ENCODE assay signal across 8 mouse cellular contexts in genomic region chr1:193160317-193161032, GRCm38 (mm10). TPM values are rescaled to one million over a fixed set of nuclear protein-coding genes. Genes with fewer than 3 reads are reported as not detected.
A peak's percentile ranks its signal among the peaks of the same experiment; 100 is the strongest.
DNase-seq lines count a peak whose midpoint lies in the region; ATAC-seq and TF ChIP-seq lines count a peak whose summit lies in the region.

No protein-coding gene starts in this region.

- 15% methylated on average over 18 of the region's 18 CpGs for WGBS in intestine, embryonic 16.5 days
- 13% methylated on average over 18 of the region's 18 CpGs for WGBS in lung, embryonic 14.5 days
- 17% methylated on average over 18 of the region's 18 CpGs for WGBS in neural tube, embryonic 13.5 days
- 22% methylated on average over 18 of the region's 18 CpGs for WGBS in cerebellum, adult 2 months

- H3K9ac ChIP-seq in intestine, embryonic 16.5 days (ENCODE audit: low read depth, low read length): peak overlapping the region; percentile 38; the same call in 1 of the 2 replicates
- H3K9ac ChIP-seq in lung, embryonic 14.5 days: peak overlapping the region; percentile 10; the same call in 1 of the 2 replicates
- H3K9ac ChIP-seq in neural tube, embryonic 13.5 days: no peak overlapping the region

- peak overlapping the region; percentile 45 for H3K4me2 ChIP-seq in intestine, embryonic 16.5 days (ENCODE audit: low read depth, low read length)
- H3K4me2 ChIP-seq in lung, embryonic 14.5 days: peak overlapping the region; percentile 54
- peak overlapping the region; percentile 45 for H3K4me2 ChIP-seq in neural tube, embryonic 13.5 days

- H3K9me3 ChIP-seq in intestine, embryonic 16.5 days (ENCODE audit: control insufficient read depth, low read length): no peaks in the 10 kb centered on the region
- H3K9me3 ChIP-seq in lung, embryonic 14.5 days (ENCODE audit: low read depth, low read length): no peaks in the 10 kb centered on the region
- H3K9me3 ChIP-seq in neural tube, embryonic 13.5 days: no peaks in the 10 kb centered on the region

- H3K4me1 ChIP-seq in brown adipose tissue, adult 24 weeks (ENCODE audit: control insufficient read depth, insufficient read depth, insufficient read length, low read length): peaks cover 5% of the 10 kb centered on the region; the same call in 1 of the 2 replicates
- peaks cover 25% of the 10 kb centered on the region for H3K4me1 ChIP-seq in intestine, embryonic 16.5 days (ENCODE audit: control insufficient read depth, insufficient read depth, low read length)
- H3K4me1 ChIP-seq in lung, embryonic 14.5 days (ENCODE audit: insufficient read depth): 0 out of 2 replicates have a peak, but pooled peaks cover 4% of the 10 kb centered on the region
- peaks cover 9% of the 10 kb centered on the region; the same call in 1 of the 2 replicates for H3K4me1 ChIP-seq in neural tube, embryonic 13.5 days (replicated peaks)
- no peaks in the 10 kb centered on the region for H3K4me1 ChIP-seq in cerebellum, adult 2 months (ENCODE audit: control insufficient read depth, insufficient read depth, low read length)

- DNase-seq in MEL-GATA-1-ER (ENCODE audit: extremely low read depth, low read depth): peak; percentile 78
- DNase-seq in lung, embryonic 14.5 days: peak; percentile 85
- DNase-seq in cerebellum, adult 2 months: no peak
- no peak for DNase-seq in layer of hippocampus, adult 9-10 months (ENCODE audit: low spot score)

- ATAC-seq in granulocyte monocyte progenitor cell, adult 5-6 weeks (replicated peaks; ENCODE audit: poor library complexity, severe bottlenecking): peak; percentile 93
- peak; percentile 88 for ATAC-seq in intestine, embryonic 16.5 days
- peak; percentile 65 for ATAC-seq in lung, embryonic 14.5 days (ENCODE audit: insufficient read depth)
- no peak for ATAC-seq in neural tube, embryonic 13.5 days (ENCODE audit: low read depth)

- no peak for TF ChIP-seq CTCF in lung, embryonic 14.5 days (IDR thresholded peaks at IDR 0.05; ENCODE audit: low read depth)
- TF ChIP-seq CTCF in cerebellum, adult 2 months (IDR thresholded peaks at IDR 0.05; ENCODE audit: borderline replicate concordance, insufficient read depth, low read depth, low read length): no peak

- H3K27ac ChIP-seq in brown adipose tissue, adult 24 weeks (replicated peaks; ENCODE audit: low read depth, low read length): no peak overlapping the region
- peak overlapping the region; percentile 53 for H3K27ac ChIP-seq in intestine, embryonic 16.5 days (ENCODE audit: low read length)
- no peak overlapping the region for H3K27ac ChIP-seq in lung, embryonic 14.5 days (ENCODE audit: low read depth)
- H3K27ac ChIP-seq in neural tube, embryonic 13.5 days (replicated peaks): no peak overlapping the region
- H3K27ac ChIP-seq in cerebellum, adult 2 months (ENCODE audit: insufficient read depth, low read length): no peak overlapping the region

- H3K36me3 ChIP-seq in intestine, embryonic 16.5 days (ENCODE audit: control insufficient read depth, insufficient read depth, low read length): no peaks in the 10 kb centered on the region; the same call in none of the 2 replicates
- no peaks in the 10 kb centered on the region for H3K36me3 ChIP-seq in lung, embryonic 14.5 days (ENCODE audit: insufficient read depth)
- H3K36me3 ChIP-seq in neural tube, embryonic 13.5 days: no peaks in the 10 kb centered on the region

- no peak for TF ChIP-seq POLR2A in cerebellum, adult 2 months (IDR thresholded peaks at IDR 0.05; ENCODE audit: borderline replicate concordance, insufficient read depth, low read length)

- no peaks in the 10 kb centered on the region for H3K27me3 ChIP-seq in intestine, embryonic 16.5 days (replicated peaks; ENCODE audit: control insufficient read depth, insufficient read depth, low read length)
- no peaks in the 10 kb centered on the region for H3K27me3 ChIP-seq in lung, embryonic 14.5 days (ENCODE audit: insufficient read depth, low read length)
- H3K27me3 ChIP-seq in neural tube, embryonic 13.5 days: peaks cover 3% of the 10 kb centered on the region
- H3K27me3 ChIP-seq in cerebellum, adult 2 months (ENCODE audit: control insufficient read depth, insufficient read depth, low read length): no peaks in the 10 kb centered on the region

- peak overlapping the region; percentile 35; the same call in 1 of the 2 replicates for H3K4me3 ChIP-seq in brown adipose tissue, adult 24 weeks (ENCODE audit: insufficient read depth, low read depth, low read length)
- peak overlapping the region; percentile 7 for H3K4me3 ChIP-seq in intestine, embryonic 16.5 days (ENCODE audit: low read length)
- H3K4me3 ChIP-seq in lung, embryonic 14.5 days (ENCODE audit: low read depth, low read length): 0 out of 2 replicates have a peak overlapping the region, but pooled peaks have one; percentile 11
- H3K4me3 ChIP-seq in neural tube, embryonic 13.5 days: peak overlapping the region; percentile 14; the same call in 1 of the 2 replicates
- H3K4me3 ChIP-seq in cerebellum, adult 2 months (replicated peaks; ENCODE audit: insufficient read depth, low read depth, low read length): no peak overlapping the region

RNA-seq across cellular contexts. Expression of gene A130010J15Rik, which starts 7.4 kb away (rescaled TPM):
- polyA plus RNA-seq in brown adipose tissue, adult 24 weeks (2012; ENCODE audit: insufficient read depth, insufficient read length, missing spikeins): 2.9 and 3.9 TPM in 2 replicates
- 6.2 and 6.7 TPM in 2 replicates for total RNA-seq in granulocyte monocyte progenitor cell, adult 5-6 weeks (2014; fragmentation: Nextera tagmentation)
- 7.0 and 13.9 TPM in 2 replicates for total RNA-seq in granulocyte monocyte progenitor cell, adult 5-6 weeks (2017)
- polyA plus RNA-seq in intestine, embryonic 16.5 days (2015; fragmentation: Nextera tagmentation; extraction: Ambion mirVana): 13.0 and 13.7 TPM in 2 replicates
- polyA plus RNA-seq in lung, embryonic 14.5 days (2014; fragmentation: Nextera tagmentation; extraction: Ambion mirVana): 14.1 and 16.0 TPM in 2 replicates
- polyA plus RNA-seq in neural tube, embryonic 13.5 days (2015; fragmentation: Nextera tagmentation; extraction: Ambion mirVana): 13.3 and 15.8 TPM in 2 replicates
- 4.0 and 4.3 TPM in 2 replicates for polyA plus RNA-seq in cerebellum, adult 2 months (2012; rRNA removed)

RNA-seq across cellular contexts. Expression of gene Irf6, which starts 7.6 kb away (rescaled TPM):
- 0.24 TPM in 1 of 2 replicates, not detected in the other for polyA plus RNA-seq in brown adipose tissue, adult 24 weeks (2012; ENCODE audit: insufficient read depth, insufficient read length, missing spikeins)
- total RNA-seq in granulocyte monocyte progenitor cell, adult 5-6 weeks (2014; fragmentation: Nextera tagmentation): not detected in 2 replicates
- total RNA-seq in granulocyte monocyte progenitor cell, adult 5-6 weeks (2017): 0.22 TPM in 1 of 2 replicates, not detected in the other
- polyA plus RNA-seq in intestine, embryonic 16.5 days (2015; fragmentation: Nextera tagmentation; extraction: Ambion mirVana): 95.0 and 106 TPM in 2 replicates
- 12.0 and 12.3 TPM in 2 replicates for polyA plus RNA-seq in lung, embryonic 14.5 days (2014; fragmentation: Nextera tagmentation; extraction: Ambion mirVana)
- polyA plus RNA-seq in neural tube, embryonic 13.5 days (2015; fragmentation: Nextera tagmentation; extraction: Ambion mirVana): 0.91 and 1.2 TPM in 2 replicates
- 0.89 and 2.0 TPM in 2 replicates for polyA plus RNA-seq in cerebellum, adult 2 months (2012; rRNA removed)

RNA-seq across cellular contexts. Expression of gene Diexf, which starts 30.4 kb away (rescaled TPM):
- 7.8 and 10.9 TPM in 2 replicates for polyA plus RNA-seq in brown adipose tissue, adult 24 weeks (2012; ENCODE audit: insufficient read depth, insufficient read length, missing spikeins)
- 26.3 and 40.3 TPM in 2 replicates for total RNA-seq in granulocyte monocyte progenitor cell, adult 5-6 weeks (2014; fragmentation: Nextera tagmentation)
- 21.9 and 26.1 TPM in 2 replicates for total RNA-seq in granulocyte monocyte progenitor cell, adult 5-6 weeks (2017)
- 5.0 and 9.2 TPM in 2 replicates for polyA plus RNA-seq in intestine, embryonic 16.5 days (2015; fragmentation: Nextera tagmentation; extraction: Ambion mirVana)
- 9.0 and 9.5 TPM in 2 replicates for polyA plus RNA-seq in lung, embryonic 14.5 days (2014; fragmentation: Nextera tagmentation; extraction: Ambion mirVana)
- polyA plus RNA-seq in neural tube, embryonic 13.5 days (2015; fragmentation: Nextera tagmentation; extraction: Ambion mirVana): 6.4 and 8.9 TPM in 2 replicates
- polyA plus RNA-seq in cerebellum, adult 2 months (2012; rRNA removed): 17.7 and 18.9 TPM in 2 replicates

RNA-seq across cellular contexts. Expression of gene Traf3ip3, which starts 41.0 kb away (rescaled TPM):
- polyA plus RNA-seq in brown adipose tissue, adult 24 weeks (2012; ENCODE audit: insufficient read depth, insufficient read length, missing spikeins): not detected in 2 replicates
- total RNA-seq in granulocyte monocyte progenitor cell, adult 5-6 weeks (2014; fragmentation: Nextera tagmentation): 77.4 and 94.9 TPM in 2 replicates
- total RNA-seq in granulocyte monocyte progenitor cell, adult 5-6 weeks (2017): 61.3 and 96.4 TPM in 2 replicates
- polyA plus RNA-seq in intestine, embryonic 16.5 days (2015; fragmentation: Nextera tagmentation; extraction: Ambion mirVana): 3.4 and 4.0 TPM in 2 replicates
- polyA plus RNA-seq in lung, embryonic 14.5 days (2014; fragmentation: Nextera tagmentation; extraction: Ambion mirVana): 1.9 and 4.1 TPM in 2 replicates
- 4.4 and 4.5 TPM in 2 replicates for polyA plus RNA-seq in neural tube, embryonic 13.5 days (2015; fragmentation: Nextera tagmentation; extraction: Ambion mirVana)
- polyA plus RNA-seq in cerebellum, adult 2 months (2012; rRNA removed): 0.79 and 0.80 TPM in 2 replicates

RNA-seq across cellular contexts. Expression of gene Lamb3, which starts 47.0 kb away (rescaled TPM):
- polyA plus RNA-seq in brown adipose tissue, adult 24 weeks (2012; ENCODE audit: insufficient read depth, insufficient read length, missing spikeins): 6.8 and 10.4 TPM in 2 replicates
- 6.7 and 8.8 TPM in 2 replicates for total RNA-seq in granulocyte monocyte progenitor cell, adult 5-6 weeks (2014; fragmentation: Nextera tagmentation)
- total RNA-seq in granulocyte monocyte progenitor cell, adult 5-6 weeks (2017): 2.9 and 3.2 TPM in 2 replicates
- polyA plus RNA-seq in intestine, embryonic 16.5 days (2015; fragmentation: Nextera tagmentation; extraction: Ambion mirVana): 4.1 and 4.3 TPM in 2 replicates
- polyA plus RNA-seq in lung, embryonic 14.5 days (2014; fragmentation: Nextera tagmentation; extraction: Ambion mirVana): 24.4 and 24.7 TPM in 2 replicates
- polyA plus RNA-seq in neural tube, embryonic 13.5 days (2015; fragmentation: Nextera tagmentation; extraction: Ambion mirVana): 0.50 and 0.74 TPM in 2 replicates
- polyA plus RNA-seq in cerebellum, adult 2 months (2012; rRNA removed): 3.9 and 4.1 TPM in 2 replicates

Comparison
In these comparisons a context has a peak if more than half of its experiments do, and no peak if none do; other contexts are left out.
1. DNase-seq: peak in MEL-GATA-1-ER (single experiment) and lung, embryonic 14.5 days (single experiment); none in cerebellum, adult 2 months (0 of 2) and layer of hippocampus, adult 9-10 months (single experiment).
2. Peak in every context shown above with its lines, with median percentiles within 50 percentile points of each other: H3K4me2 ChIP-seq.